Mouse (Mus musculus) myocyte (in vitro differentiated cells): Measurements from ENCODE around the gene Aig1.

Experiments used
- CEBPB ChIP-seq: IDR thresholded peaks from 2 replicates; pipeline ENCODE4 v1.6.1; 2011; ENCODE audit warnings: mild to moderate bottlenecking, moderate library complexity; ENCODE audit not compliant: poor library complexity, insufficient read depth, severe bottlenecking
- E2F4 ChIP-seq: IDR thresholded peaks from one replicate; pipeline ENCODE4 v1.6.1; 2011; ENCODE audit warnings: mild to moderate bottlenecking, control low read depth, moderate library complexity; ENCODE audit not compliant: insufficient read depth
- MAX ChIP-seq: IDR thresholded peaks from one replicate; pipeline ENCODE4 v1.6.1; 2011; ENCODE audit warnings: low read depth, mild to moderate bottlenecking, control low read depth
- MYOD1 ChIP-seq, 3 experiments: IDR thresholded peaks; one replicate each; pipeline ENCODE4 v1.6.1; 2011; ENCODE audit warnings: control low read depth in 2 of 3, low read depth in 2 of 3, mild to moderate bottlenecking in 2 of 3, moderate library complexity in 1 of 3; ENCODE audit not compliant: insufficient read length in 2 of 3, control insufficient read depth in 1 of 3
- MYOG ChIP-seq, 3 experiments: IDR thresholded peaks; one replicate each; pipeline ENCODE4 v1.6.1; 2011; ENCODE audit warnings: control low read depth in 2 of 3, low read depth in 2 of 3, mild to moderate bottlenecking in 2 of 3; ENCODE audit not compliant: insufficient read length in 2 of 3, control insufficient read depth in 1 of 3, insufficient read depth in 1 of 3
- POLR2A ChIP-seq: IDR thresholded peaks from one replicate; pipeline ENCODE4 v1.6.1; 2011; ENCODE audit warnings: low read depth, mild to moderate bottlenecking, control low read depth, moderate library complexity; ENCODE audit not compliant: insufficient read length
- POLR2AphosphoS2 ChIP-seq: IDR thresholded peaks from one replicate; pipeline ENCODE4 v1.6.1; 2011; ENCODE audit warnings: low read depth, control low read depth; ENCODE audit not compliant: insufficient read length
- REST ChIP-seq: IDR thresholded peaks from one replicate; pipeline ENCODE4 v1.6.1; 2011; ENCODE audit warnings: mild to moderate bottlenecking, control low read depth, moderate library complexity; ENCODE audit not compliant: insufficient read depth, insufficient read length
- SRF ChIP-seq: IDR thresholded peaks from one replicate; pipeline ENCODE4 v1.6.1; 2011; ENCODE audit warnings: low read depth; ENCODE audit not compliant: control insufficient read depth, insufficient read length
- TCF12 ChIP-seq: IDR thresholded peaks from one replicate; pipeline ENCODE4 v1.6.1; 2011; ENCODE audit warnings: mild to moderate bottlenecking, control low read depth; ENCODE audit not compliant: poor library complexity, insufficient read depth, severe bottlenecking
- TCF3 ChIP-seq: IDR thresholded peaks from one replicate; pipeline ENCODE4 v1.6.1; 2011; ENCODE audit warnings: low read depth, control low read depth; ENCODE audit not compliant: insufficient read length
- USF1 ChIP-seq: IDR thresholded peaks from one replicate; pipeline ENCODE4 v1.6.1; 2011; ENCODE audit warnings: low read depth, mild to moderate bottlenecking, control low read depth, moderate library complexity

DNA sequence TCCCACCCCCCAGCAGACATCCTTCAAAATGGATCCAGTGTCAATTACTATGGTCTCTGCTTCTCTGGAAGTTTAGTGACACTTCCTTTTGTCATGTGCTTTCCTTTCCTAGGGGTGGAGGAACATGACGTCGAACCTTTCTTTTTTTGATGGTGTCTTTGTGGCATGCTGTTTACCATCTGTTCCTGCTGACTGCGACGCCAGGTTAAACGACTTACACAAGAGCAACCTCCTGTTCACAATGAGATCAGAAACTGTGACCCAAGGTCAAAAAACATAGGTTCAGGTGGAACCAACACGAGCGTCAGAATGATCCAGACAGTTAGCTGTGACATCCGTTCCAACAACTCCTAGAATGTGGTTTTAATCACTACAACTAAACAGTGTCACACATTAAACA lies 166.7 kb downstream of the Aig1 start:
- TF ChIP-seq POLR2A = no peak
- no peak for TF ChIP-seq CEBPB
- no peak for TF ChIP-seq E2F4
- TF ChIP-seq MYOG (IDR thresholded peaks at IDR 0.05; ENCODE audit: control insufficient read depth in 1 of 3, insufficient read depth in 1 of 3, insufficient read length in 2 of 3, low read depth in 2 of 3) = no peak
- no peak for TF ChIP-seq USF1
- TF ChIP-seq REST = no peak
- TF ChIP-seq POLR2AphosphoS2 = no peak
- TF ChIP-seq SRF = no peak
- no peak for TF ChIP-seq MAX
- no peak for TF ChIP-seq TCF12
- TF ChIP-seq TCF3 = no peak
- TF ChIP-seq MYOD1 (IDR thresholded peaks at IDR 0.05; ENCODE audit: control insufficient read depth in 1 of 3, insufficient read length in 2 of 3, low read depth in 2 of 3) = no peak
